Mouse (Mus musculus) Muller cell, postnatal 12 days (primary cell): ENCODE measurements at regions not wholly inside any gene's neighbourhood (a gene's known extent, or its start where the extent isn't known, plus 50 kb on each side); places are given as distances from the start of the nearest gene placed in this dataset.

Source experiments
- DNase-seq: peaks from one replicate; pipeline ENCODE4 v3.0.0-alpha.2; 2015; ENCODE audit errors: inconsistent ontology term

- peak; percentile 3 for DNase-seq
Measured at GRCm38 (mm10) chr14:106608341-106608927, 502.4 kb downstream of the Trim52 start.
